Mouse (Mus musculus) embryo, embryonic 11 days (tissue): ENCODE measurements around the gene Fbxo24.
A peak's percentile ranks its signal among the peaks of the same experiment; 100 is the strongest.

Source experiments
- DNase-seq: peaks from one replicate; pipeline ENCODE4 v3.0.0-alpha.2; 2015

The Fbxo24 gene

GRCm38 (mm10) chr5:137600281-137600618, 28.6 kb downstream of the Fbxo24 start:
- DNase-seq, result no peak

- DNase-seq, result no peak
These were observed 29.2 kb downstream of the Fbxo24 start for GRCm38 (mm10) chr5:137599600-137599999.

- no peak for DNase-seq
These were observed 30.5 kb downstream of the Fbxo24 start for GRCm38 (mm10) chr5:137598100-137598826.

- DNase-seq, result no peak
These were observed 31.2 kb downstream of the Fbxo24 start for GRCm38 (mm10) chr5:137597625-137598024.

GRCm38 (mm10) chr5:137596601-137597261, 32.1 kb downstream of the Fbxo24 start:
- peak; percentile 25 for DNase-seq

GRCm38 (mm10) chr5:137595921-137596320, 32.9 kb downstream of the Fbxo24 start:
- DNase-seq, result no peak

- no peak for DNase-seq
These were observed 38.3 kb downstream of the Fbxo24 start for GRCm38 (mm10) chr5:137590507-137590906.

GRCm38 (mm10) chr5:137584976-137585375, 43.8 kb downstream of the Fbxo24 start:
- DNase-seq, result peak; percentile 76

GRCm38 (mm10) chr5:137583670-137584169, 45.1 kb downstream of the Fbxo24 start:
- DNase-seq, result peak; percentile 76

- no peak for DNase-seq
These were observed 46.1 kb downstream of the Fbxo24 start for GRCm38 (mm10) chr5:137582702-137583101.

- no peak for DNase-seq
These were observed 48.6 kb downstream of the Fbxo24 start for GRCm38 (mm10) chr5:137580246-137580645.

- peak; percentile 73 for DNase-seq
These were observed 54.3 kb downstream of the Fbxo24 start for GRCm38 (mm10) chr5:137574470-137574901.

- no peak for DNase-seq
These were observed 57.9 kb downstream of the Fbxo24 start for GRCm38 (mm10) chr5:137570691-137571586.

- DNase-seq, result no peak
These were observed 58.6 kb downstream of the Fbxo24 start for GRCm38 (mm10) chr5:137570181-137570580.

GRCm38 (mm10) chr5:137569665-137570064, 59.1 kb downstream of the Fbxo24 start, which contains the start of gene Tfr2:
Tfr2 (plus strand) TSS chr5:137569840.
- DNase-seq, result peak; percentile 35

GRCm38 (mm10) chr5:137569031-137569430, 59.8 kb downstream of the Fbxo24 start:
- DNase-seq, result no peak

- DNase-seq, result no peak
These were observed 60.5 kb downstream of the Fbxo24 start for GRCm38 (mm10) chr5:137568223-137568798.

GRCm38 (mm10) chr5:137566416-137566815, 62.4 kb downstream of the Fbxo24 start:
- no peak for DNase-seq

- no peak for DNase-seq
These were observed 63.1 kb downstream of the Fbxo24 start for GRCm38 (mm10) chr5:137565744-137566143.

GRCm38 (mm10) chr5:137562965-137563364, 65.8 kb downstream of the Fbxo24 start:
- DNase-seq, result no peak
